Mouse (Mus musculus) kidney, embryonic 16.5 days (tissue): ENCODE data around the gene Zfp628. TPM values are rescaled to one million over a fixed set of nuclear protein-coding genes. Genes with fewer than 3 reads are reported as not detected.

Source experiments
- ATAC-seq: fragments of 200-750 bp; cut with Nextera tagmentation; 2 replicates; pipeline ENCODE4 v1.8.0; 2017; ENCODE audit warnings: moderate TSS enrichment; ENCODE audit not compliant: low FRiP score, low TSS enrichment
- H3K27ac ChIP-seq: fragments of 300-500 bp; sonication (generic); 2 replicates; pipeline ENCODE4 v1.5.1; 2014; ENCODE audit warnings: low read length
- H3K27me3 ChIP-seq: fragments of 300-500 bp; sonication (generic); 2 replicates; pipeline ENCODE4 v1.6.1; 2014; ENCODE audit warnings: low read length, control low read depth, mixed read lengths; ENCODE audit not compliant: insufficient read depth
- H3K36me3 ChIP-seq: fragments of 300-500 bp; sonication (generic); 2 replicates; pipeline ENCODE4 v1.6.1; 2014; ENCODE audit warnings: low read length, control low read depth, mixed read lengths; ENCODE audit not compliant: insufficient read depth
- H3K4me1 ChIP-seq: fragments of 300-500 bp; sonication (generic); 2 replicates; pipeline ENCODE4 v1.6.1; 2014; ENCODE audit warnings: low read length, control low read depth, mixed read lengths; ENCODE audit not compliant: insufficient read depth
- H3K4me2 ChIP-seq: fragments of 300-500 bp; sonication (generic); replicated peaks from 2 replicates; pipeline ENCODE4 v1.6.1; 2014; ENCODE audit warnings: low read depth, low read length
- H3K4me3 ChIP-seq: fragments of 300-500 bp; sonication (generic); 2 replicates; pipeline ENCODE4 v1.5.1; 2014; ENCODE audit warnings: mild to moderate bottlenecking, low read length
- H3K9ac ChIP-seq: fragments of 300-500 bp; sonication (generic); replicated peaks from 2 replicates; pipeline ENCODE4 v1.6.1; 2014; ENCODE audit warnings: low read length
- H3K9me3 ChIP-seq: fragments of 300-500 bp; sonication (generic); 2 replicates; pipeline ENCODE4 v1.6.1; 2016; ENCODE audit warnings: low read length, control low read depth
- WGBS: fragments of 180-500 bp; shearing (Covaris S2); extraction: QIAGEN DNeasy Blood & Tissue Kit; methylation state at CpG from one replicate; pipeline ENCODE4 v1.1.7; 2014; 5-methylcytosine and 5-hydroxymethylcytosine counted together
- polyA plus RNA-seq: library from polyadenylated mRNA; unstranded; fragments of >200 nt; fragmentation: Nextera tagmentation; extraction: Ambion mirVana; gene quantifications from 2 replicates; pipeline ENCODE4 v1.2.1, GENCODE M21; 2015

Zfp628 gene
- polyA plus RNA-seq, 1 experiment from 2014 or later, result 3.6 TPM

GRCm38 (mm10) chr7:4922931-4923565 lies 8.0 kb downstream of the Zfp628 start:
- Histone ChIP-seq H3K4me3 (peak overlapping the region; percentile 43), H3K36me3 (peaks cover 30% of the 10 kb centered on the region), H3K4me2 (peak overlapping the region; percentile 78), H3K4me1 (peaks cover 50% of the 10 kb centered on the region), H3K27ac (peak overlapping the region; percentile 81), H3K9ac (peak overlapping the region; percentile 70), H3K27me3 (no peaks in the 10 kb centered on the region), H3K9me3 (no peaks in the 10 kb centered on the region)
- WGBS, result 1% methylated on average over 14 of the region's 14 CpGs
- ATAC-seq, result 0 out of 2 replicates have a peak, but pooled peaks have one; percentile 1

GRCm38 (mm10) chr7:4923586-4924364 lies 8.8 kb downstream of the Zfp628 start:
- H3K4me2 ChIP-seq, result peak overlapping the region; percentile 78
- 3% methylated on average over 37 of the region's 37 CpGs for WGBS
- H3K9me3 ChIP-seq, result no peaks in the 10 kb centered on the region
- H3K9ac ChIP-seq, result peak overlapping the region; percentile 70
- H3K36me3 ChIP-seq, result peaks cover 22% of the 10 kb centered on the region
- H3K4me1 ChIP-seq, result peaks cover 54% of the 10 kb centered on the region
- peak overlapping the region; percentile 81 for H3K27ac ChIP-seq
- no peaks in the 10 kb centered on the region for H3K27me3 ChIP-seq
- ATAC-seq, result peak; percentile 1; the same call in 1 of the 2 replicates
- peak overlapping the region; percentile 43 for H3K4me3 ChIP-seq

GRCm38 (mm10) chr7:4924483-4924882 lies 9.5 kb downstream of the Zfp628 start:
- peak overlapping the region; percentile 81 for H3K27ac ChIP-seq
- WGBS, result 0% methylated on average over 4 of the region's 4 CpGs
- peaks cover 54% of the 10 kb centered on the region for H3K4me1 ChIP-seq
- peak overlapping the region; percentile 43 for H3K4me3 ChIP-seq
- no peaks in the 10 kb centered on the region for H3K9me3 ChIP-seq
- peaks cover 15% of the 10 kb centered on the region for H3K36me3 ChIP-seq
- no peaks in the 10 kb centered on the region for H3K27me3 ChIP-seq
- ATAC-seq, result no peak
- peak overlapping the region; percentile 78 for H3K4me2 ChIP-seq
- H3K9ac ChIP-seq, result peak overlapping the region; percentile 70

DNA sequence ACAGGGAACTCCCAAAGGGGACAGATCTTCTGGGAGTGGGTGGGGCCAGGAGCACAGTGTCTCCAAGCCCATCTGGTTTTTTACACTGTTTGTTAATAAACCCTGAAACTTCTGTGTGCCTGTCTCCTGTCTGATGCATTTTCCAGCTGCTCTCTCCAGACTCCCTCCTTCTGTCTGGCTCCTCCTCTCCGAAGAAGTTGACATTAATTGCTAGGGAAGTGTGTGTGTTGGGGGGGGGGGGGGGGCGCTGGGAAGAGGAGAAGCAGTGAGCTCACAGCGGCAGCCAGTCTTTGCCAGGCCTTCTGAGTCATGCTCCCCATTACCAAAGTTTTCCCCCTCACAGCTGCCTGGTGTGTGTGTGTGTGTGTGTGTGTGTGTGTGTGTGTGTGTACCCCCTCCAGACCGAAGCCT lies 9.9 kb downstream of the Zfp628 start:
- Histone ChIP-seq H3K4me1 (peaks cover 54% of the 10 kb centered on the region), H3K4me2 (peak overlapping the region; percentile 78), H3K36me3 (peaks cover 11% of the 10 kb centered on the region), H3K27ac (peak overlapping the region; percentile 81), H3K9me3 (no peaks in the 10 kb centered on the region), H3K4me3 (no peak overlapping the region), H3K9ac (peak overlapping the region; percentile 70; the same call in 1 of the 2 replicates), H3K27me3 (no peaks in the 10 kb centered on the region)
- 10% methylated on average over 3 of the region's 4 CpGs for WGBS
- ATAC-seq, result peak; percentile 33; the same call in 1 of the 2 replicates

- H3K4me1 ChIP-seq, result peaks cover 52% of the 10 kb centered on the region
- no peaks in the 10 kb centered on the region for H3K9me3 ChIP-seq
- H3K4me3 ChIP-seq, result no peak within 1 kb of the TSS
- peaks cover 3% of the 10 kb centered on the region for H3K36me3 ChIP-seq
- H3K27me3 ChIP-seq, result no peaks in the 10 kb centered on the region
- ATAC-seq, result peak; percentile 52
- WGBS, result 9% methylated on average over 6 of the region's 6 CpGs
- peak within 1 kb of the TSS; percentile 70 for H3K9ac ChIP-seq
- H3K27ac ChIP-seq, result peak within 1 kb of the TSS; percentile 81
- peak within 1 kb of the TSS; percentile 78 for H3K4me2 ChIP-seq
Measured at GRCm38 (mm10) chr7:4925441-4926381, 10.7 kb downstream of the Zfp628 start, which contains the start of gene Ssc5d. Gene Ssc5d, plus strand, starts transcription at chr7:4925785.

DNA sequence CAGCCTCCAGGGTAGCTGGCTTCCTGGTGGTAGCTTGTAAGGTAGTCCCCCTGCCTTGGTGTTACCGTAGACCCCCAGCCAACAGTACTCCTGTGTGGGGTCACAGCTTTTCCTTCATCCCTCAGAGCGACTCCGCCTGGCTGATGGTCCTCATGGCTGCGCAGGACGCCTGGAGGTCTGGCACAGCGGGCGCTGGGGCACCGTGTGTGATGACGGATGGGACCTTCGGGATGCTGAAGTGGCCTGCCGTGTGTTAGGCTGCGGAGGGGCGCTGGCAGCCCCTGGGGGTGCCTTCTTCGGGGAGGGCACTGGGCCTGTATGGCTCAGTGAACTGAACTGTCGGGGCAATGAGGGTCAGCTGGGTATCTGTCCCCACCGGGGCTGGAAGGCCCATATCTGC lies 11.8 kb downstream of the Zfp628 start:
- WGBS, result 70% methylated on average over 16 of the region's 16 CpGs
- Histone ChIP-seq H3K27ac (no peak overlapping the region), H3K4me1 (peaks cover 50% of the 10 kb centered on the region)

GRCm38 (mm10) chr7:4927711-4928110 lies 12.7 kb downstream of the Zfp628 start:
- H3K36me3 ChIP-seq, result no peaks in the 10 kb centered on the region
- WGBS, result 52% methylated on average over 8 of the region's 8 CpGs
- no peaks in the 10 kb centered on the region for H3K9me3 ChIP-seq
- no peak overlapping the region for H3K4me3 ChIP-seq
- peaks cover 44% of the 10 kb centered on the region for H3K4me1 ChIP-seq
- no peak overlapping the region for H3K27ac ChIP-seq
- H3K4me2 ChIP-seq, result no peak overlapping the region
- H3K27me3 ChIP-seq, result no peaks in the 10 kb centered on the region
- ATAC-seq, result no peak
- no peak overlapping the region for H3K9ac ChIP-seq

More for the DNA sequence above, 11.8 kb downstream of the Zfp628 start:
- no peak overlapping the region for H3K4me2 ChIP-seq
- H3K4me3 ChIP-seq, result no peak overlapping the region
- ATAC-seq, result no peak
- H3K9ac ChIP-seq, result no peak overlapping the region; the same call in 1 of the 2 replicates
- H3K9me3 ChIP-seq, result no peaks in the 10 kb centered on the region
- no peaks in the 10 kb centered on the region for H3K36me3 ChIP-seq
- H3K27me3 ChIP-seq, result no peaks in the 10 kb centered on the region

DNA sequence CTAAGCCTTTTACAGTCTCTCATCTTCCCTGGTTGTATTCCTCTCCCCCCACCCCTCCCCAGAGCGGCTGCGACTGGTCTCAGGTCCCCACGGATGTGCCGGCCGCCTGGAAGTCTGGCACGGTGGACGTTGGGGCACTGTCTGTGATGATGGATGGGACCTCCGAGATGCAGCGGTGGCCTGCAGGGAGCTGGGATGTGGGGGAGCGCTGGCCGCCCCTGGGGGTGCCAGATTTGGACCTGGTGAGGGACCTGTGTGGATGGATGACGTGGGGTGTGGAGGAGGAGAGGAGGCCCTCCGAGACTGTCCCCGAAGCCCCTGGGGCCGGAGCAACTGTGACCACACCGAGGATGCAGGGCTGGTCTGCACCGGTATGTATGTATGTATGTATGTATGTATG lies 13.3 kb downstream of the Zfp628 start:
- WGBS, result 50% methylated on average over 17 of the region's 17 CpGs
- H3K4me2 ChIP-seq, result no peak overlapping the region
- H3K9ac ChIP-seq, result no peak overlapping the region

DNA sequence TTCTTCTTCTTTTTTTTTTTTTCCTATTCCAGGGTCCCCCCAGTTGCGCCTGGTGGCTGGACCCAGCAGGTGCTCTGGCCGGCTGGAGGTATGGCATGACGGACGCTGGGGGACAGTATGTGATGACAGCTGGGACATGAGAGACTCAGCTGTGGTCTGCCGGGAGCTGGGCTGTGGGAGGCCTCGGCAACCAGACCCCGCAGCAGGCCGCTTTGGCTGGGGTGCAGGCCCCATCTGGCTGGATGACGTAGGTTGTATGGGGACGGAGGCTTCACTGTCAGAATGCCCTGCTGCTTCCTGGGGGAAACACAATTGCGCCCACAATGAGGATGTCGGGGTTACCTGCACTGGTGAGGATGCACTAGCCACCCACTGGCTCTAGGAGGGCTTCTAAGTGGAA lies 18.1 kb downstream of the Zfp628 start:
- no peaks in the 10 kb centered on the region for H3K36me3 ChIP-seq

More for the DNA sequence above, 13.3 kb downstream of the Zfp628 start:
- Histone ChIP-seq H3K4me1 (peaks cover 38% of the 10 kb centered on the region), H3K27ac (no peak overlapping the region), H3K36me3 (no peaks in the 10 kb centered on the region), H3K27me3 (no peaks in the 10 kb centered on the region), H3K9me3 (no peaks in the 10 kb centered on the region), H3K4me3 (no peak overlapping the region)
- ATAC-seq, result no peak

More for the DNA sequence above, 18.1 kb downstream of the Zfp628 start:
- H3K9me3 ChIP-seq, result peaks cover 6% of the 10 kb centered on the region
- no peak overlapping the region for H3K4me2 ChIP-seq
- H3K4me1 ChIP-seq, result 0 out of 2 replicates have a peak, but pooled peaks cover 3% of the 10 kb centered on the region
- H3K27me3 ChIP-seq, result no peaks in the 10 kb centered on the region
- H3K9ac ChIP-seq, result no peak overlapping the region
- no peak for ATAC-seq
- WGBS, result 79% methylated on average over 12 of the region's 12 CpGs
- no peak overlapping the region for H3K4me3 ChIP-seq
- no peak overlapping the region for H3K27ac ChIP-seq
